Mouse (Mus musculus) adipocyte (in vitro differentiated cells): ENCODE measurements around the gene Tstd2.

Source experiments
- DNase-seq: peaks from one replicate; pipeline ENCODE4 v3.0.0-alpha.2; 2016; ENCODE audit warnings: low spot score

Gene Tstd2

DNA sequence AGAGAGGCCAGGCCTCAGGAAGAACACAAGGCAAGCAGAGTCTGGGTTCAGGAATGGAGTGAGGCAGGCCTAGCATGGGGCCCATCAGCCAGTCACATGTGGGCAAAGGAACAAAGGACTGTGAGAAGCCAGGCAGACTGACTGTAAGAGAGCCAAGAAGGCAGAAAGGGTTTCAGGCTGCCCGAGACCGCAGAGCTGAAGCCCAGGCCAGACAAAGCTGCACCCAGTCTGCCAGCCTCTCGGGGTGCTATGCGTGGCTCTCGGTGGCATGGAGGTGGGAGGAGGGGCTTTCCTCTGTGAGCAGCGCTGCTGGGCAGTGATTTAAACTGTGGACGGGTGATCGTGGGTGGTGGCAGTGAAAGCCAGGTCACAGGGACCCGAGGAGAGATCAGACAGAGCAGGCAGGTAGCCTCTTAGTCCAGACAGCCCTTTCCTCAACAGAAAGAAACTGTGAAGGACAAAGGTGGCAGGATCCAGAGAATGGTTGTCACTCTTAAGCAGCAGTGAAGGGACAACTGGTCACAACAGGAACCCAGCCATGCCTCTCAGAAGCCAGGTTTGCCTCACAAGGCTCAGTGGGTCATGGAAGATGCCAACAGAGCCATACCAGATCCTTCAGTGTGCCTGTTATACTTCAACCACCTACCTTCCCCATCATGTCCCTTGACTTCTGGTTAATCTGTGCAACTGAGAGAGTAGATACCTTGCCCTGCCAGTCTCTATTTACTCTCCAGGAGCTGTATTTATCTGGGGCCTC is 53.9 kb downstream of the Tstd2 start:
- no peak for DNase-seq

DNA sequence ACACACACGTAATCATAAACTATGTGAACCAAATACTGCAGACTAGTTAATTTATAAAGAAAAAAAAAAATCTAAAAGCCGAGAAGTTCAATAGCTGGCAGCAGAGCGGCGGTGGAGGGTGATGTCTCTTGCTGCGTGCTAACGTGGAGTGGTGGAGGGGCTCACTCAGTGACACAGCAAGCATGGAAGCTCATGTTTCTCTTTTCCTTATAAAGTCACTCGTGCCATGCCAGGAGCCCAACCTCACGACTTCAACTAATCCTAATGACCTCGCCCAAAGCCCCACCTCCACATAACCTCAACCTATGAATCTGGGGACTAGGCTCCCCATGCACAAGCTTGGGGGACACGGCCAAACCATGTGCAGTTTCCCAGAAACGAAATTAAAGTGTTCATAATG is 55.9 kb downstream of the Tstd2 start:
- DNase-seq: no peak

DNA sequence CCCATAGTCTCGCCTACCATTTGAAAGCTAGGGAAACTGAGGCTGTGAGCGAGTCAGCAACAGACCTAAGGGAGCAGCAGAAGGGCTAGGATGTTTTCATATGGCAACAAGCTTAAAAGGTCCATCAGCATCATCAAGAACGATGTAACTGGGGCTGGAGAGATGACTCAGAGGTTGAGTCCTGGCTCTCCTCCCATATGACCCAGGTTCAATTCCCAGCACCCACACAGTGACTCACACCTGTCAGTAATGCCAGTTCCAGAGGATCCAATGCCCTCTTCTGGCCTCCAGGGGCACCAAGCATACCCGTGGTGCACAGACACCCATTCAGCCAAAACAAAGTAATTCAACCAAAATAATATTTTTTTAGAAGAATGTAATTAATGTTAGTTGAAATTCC is 58.2 kb downstream of the Tstd2 start:
- no peak for DNase-seq

DNA sequence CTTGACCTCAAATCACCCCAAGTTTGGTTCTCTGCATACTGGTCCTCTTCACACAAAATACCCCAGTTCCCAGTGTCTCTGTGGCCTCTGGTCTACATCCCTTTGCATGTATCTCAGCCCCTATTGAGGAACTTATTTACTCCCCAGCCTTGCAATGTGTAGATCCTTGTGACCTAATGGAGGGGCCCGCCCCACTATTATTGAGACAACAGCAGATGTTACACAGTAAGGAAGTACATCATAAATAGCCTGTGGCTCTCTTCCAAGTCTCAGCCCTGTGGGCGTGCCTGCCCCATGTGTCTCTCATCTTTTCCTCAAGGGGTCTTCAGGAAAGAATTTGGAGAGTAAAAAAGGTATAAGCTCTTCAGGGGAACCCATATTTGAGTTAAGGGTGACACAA is 61.6 kb downstream of the Tstd2 start:
- no peak for DNase-seq

DNA sequence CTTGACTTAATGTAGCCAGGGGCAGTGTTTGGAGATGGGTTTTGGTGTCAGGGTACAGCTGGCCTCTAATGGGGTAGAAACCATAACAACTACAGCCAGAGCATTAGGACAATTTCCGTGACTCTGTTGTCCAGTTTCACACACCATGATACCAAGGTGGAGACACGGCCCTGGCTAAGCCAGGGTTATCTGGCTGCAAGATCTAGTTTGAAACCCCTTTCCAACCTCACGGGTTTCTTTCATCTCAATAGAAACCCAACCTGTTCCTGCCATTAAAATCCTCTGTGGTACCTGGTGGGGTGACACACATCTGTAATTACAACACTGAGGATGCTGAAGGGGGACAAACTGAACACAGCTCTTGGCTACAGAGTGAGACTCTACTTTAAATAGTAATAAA is 62.8 kb downstream of the Tstd2 start:
- no peak for DNase-seq

DNA sequence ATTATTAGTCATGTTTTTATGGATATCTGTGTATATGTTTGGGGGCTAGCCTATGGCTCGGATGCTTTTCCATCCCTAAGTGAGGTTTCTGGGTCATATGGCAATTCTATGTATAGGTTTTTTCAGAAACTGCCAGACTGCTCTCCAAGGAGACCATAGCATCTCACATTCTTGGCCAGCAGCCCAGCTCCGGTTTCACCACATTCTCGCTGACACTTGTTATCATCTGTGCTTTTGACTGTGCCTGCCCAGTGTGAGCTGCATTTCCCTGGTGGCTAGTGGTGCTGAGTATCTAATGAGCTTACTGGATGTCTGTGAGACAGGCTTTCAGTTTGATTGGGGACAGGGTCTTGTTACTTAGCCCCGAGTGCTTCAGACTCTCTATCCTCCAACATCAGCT is 64.8 kb downstream of the Tstd2 start:
- DNase-seq: peak; percentile 67

DNA sequence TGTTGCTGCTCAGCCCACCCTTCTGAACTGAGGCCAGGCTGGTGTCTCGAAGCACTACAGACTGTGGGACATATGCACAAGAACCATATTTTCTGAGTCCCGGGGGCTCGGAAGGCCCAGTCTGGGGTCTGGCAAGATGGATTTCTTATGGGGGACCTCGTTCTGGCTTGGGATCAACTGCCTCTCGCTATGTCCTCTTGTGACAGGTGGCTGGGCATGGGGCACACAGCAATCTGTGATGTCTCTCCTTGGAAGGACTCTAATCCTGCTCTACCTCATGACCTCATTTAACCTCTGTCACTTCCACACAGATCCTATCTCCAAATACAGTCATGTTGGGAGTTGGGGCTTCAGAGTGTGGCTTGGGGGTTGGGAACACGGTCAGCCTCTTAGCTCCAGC is 65.9 kb downstream of the Tstd2 start:
- no peak for DNase-seq

DNA sequence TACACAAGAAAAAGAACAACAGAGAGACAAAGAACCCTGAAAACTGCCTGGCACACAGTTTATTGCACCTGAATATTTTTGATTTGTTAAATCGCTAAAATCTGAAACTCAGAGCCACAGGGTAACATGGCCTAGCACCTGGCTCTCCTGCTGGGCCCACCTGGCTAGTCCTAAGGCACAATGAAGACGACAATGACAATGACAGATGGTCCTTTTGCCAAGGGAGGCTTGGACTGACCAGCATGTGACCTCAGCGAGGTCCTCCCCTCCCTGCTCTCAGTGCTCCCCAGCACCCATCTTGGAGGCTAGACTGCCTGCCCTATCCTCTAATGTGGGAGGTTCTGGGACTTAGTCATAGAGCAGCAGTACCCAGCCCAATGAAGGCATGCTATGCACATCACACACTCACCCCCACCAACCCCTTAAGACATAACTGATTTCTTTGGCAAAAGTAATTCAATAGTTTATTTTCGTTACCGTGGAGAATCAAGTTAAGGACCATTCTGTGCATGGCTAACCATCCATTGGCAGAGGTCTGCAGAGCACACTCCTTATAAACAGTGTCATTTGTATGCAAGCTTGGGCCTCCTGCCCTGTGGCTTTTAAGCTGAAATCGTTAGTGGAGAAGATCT is 68.5 kb downstream of the Tstd2 start:
- DNase-seq: no peak

DNA sequence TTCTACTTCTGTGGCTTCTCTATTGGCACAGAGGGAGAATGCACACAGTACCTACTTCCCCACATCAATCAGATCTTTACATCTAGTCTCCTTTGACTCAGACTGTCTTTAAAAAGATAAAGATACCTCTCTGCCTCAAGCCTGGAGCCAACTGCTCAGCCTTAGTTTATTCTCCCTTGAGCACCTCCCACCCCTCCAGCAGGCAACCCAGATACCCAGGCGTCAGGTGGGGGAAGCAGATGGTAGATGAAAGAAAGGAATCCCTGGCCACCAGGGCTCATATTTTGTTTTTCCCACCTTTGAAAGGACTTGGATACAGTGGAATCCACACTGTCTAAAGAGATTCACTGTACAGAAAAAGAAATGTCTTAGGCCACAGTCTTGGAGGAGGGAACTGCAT is 69.9 kb downstream of the Tstd2 start:
- DNase-seq: no peak

DNA sequence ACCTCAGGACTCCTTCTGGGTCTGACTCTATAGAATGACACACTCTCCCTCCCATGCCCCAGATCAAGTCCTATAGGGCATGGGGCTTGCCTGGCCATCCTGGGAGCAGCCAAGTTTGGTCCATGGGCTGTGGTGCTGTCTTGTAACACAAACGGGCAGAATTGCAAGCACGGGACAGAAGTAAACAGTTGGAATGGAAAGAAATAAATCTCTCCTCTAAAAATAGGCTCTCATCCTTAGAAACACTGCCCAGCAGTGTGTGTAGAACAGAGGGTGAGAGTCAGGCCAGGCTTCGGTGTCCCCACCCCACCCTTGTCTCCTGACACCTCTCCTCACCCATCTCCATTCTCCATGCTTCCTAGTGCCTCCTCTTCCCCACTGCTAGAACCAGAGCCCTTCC is 70.4 kb downstream of the Tstd2 start:
- no peak for DNase-seq

DNA sequence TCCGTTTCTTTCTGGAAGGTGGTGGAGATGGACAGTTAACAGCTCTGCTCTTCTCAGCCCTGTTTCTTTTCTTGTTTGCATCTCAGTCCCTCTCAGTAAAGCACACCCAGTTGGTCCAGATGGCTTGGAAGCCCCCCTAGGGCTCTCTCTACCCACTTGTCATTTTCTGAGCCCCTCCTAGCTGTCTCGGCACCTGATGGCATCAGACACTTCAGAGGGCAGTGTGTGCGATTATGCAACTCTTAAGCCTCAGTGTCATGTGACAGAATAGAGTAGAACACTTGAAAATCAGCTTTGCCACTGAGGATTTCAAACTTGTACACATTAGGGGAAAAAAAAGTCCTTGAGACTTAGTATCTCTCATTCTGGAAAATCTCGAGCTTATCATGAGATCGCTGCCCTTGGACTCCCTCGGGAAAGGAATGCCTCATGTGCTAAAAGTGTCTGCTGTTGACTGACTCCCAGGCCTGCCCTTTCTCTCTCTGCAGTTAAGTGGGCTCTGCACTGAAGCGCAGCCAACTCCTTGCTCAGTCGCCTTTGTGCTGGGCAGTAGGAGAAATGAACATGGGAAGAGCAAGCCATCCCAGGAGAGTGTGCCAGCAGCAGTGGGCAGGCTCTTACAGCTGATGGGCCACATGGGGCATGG is 72.7 kb downstream of the Tstd2 start:
- no peak for DNase-seq

DNA sequence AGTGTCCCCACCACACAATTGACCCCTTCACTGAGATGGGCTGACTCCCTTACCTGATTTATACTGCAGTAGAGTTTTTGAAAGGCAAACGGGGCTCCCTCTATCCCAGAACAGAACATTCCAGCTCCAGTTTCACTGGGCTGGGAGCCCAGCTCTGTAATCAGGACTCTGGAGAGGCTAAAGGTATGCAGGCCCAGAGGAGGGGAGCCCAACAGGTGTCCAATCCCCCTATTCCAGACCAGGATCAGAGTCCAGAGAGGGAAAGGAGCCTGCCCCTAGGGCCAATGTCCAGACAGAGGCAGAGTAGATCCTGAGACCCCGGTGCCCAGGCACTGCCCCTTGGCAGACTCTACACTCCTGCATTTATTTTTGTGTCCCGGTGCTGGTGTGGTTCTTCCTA is 73.5 kb downstream of the Tstd2 start:
- no peak for DNase-seq
